Mouse (Mus musculus): Measurements from ENCODE around the gene Tcf12. TPM values are rescaled to one million over a fixed set of nuclear protein-coding genes. Genes with fewer than 3 reads are reported as not detected.

Tcf12 gene
- total and polyA plus RNA-seq, 2 experiments, result 18.4 to 19.2 TPM

DNA sequence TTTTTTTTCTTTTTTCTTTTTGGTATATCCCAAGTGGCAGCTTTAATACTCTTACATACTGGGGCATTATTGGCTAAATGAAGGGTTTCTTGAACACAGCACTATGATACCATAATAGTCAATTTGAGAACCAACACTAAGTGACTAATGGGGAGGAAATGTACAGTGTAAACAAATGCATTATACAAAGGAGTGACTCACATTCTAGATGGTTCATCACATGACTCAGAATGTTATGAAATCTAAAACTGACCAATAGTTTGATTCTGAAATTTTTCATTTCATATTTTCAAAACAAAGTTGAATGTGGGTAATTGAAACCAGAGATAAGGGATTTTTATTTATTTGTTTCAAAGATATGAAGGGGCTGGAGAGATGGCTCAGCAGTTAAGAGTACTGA lies 169.2 kb downstream of the Tcf12 start:
- H3K27me3 ChIP-seq (ENCODE audit: control insufficient read depth, insufficient read depth, low read length), result no peaks in the 10 kb centered on the region
- no peak overlapping the region for H3K9ac ChIP-seq (ENCODE audit: low read depth, low read length)
- DNase-seq (ENCODE audit: extremely low read depth, low read depth, low spot score), result no peak
- TF ChIP-seq POLR2A (IDR thresholded peaks at IDR 0.05; ENCODE audit: extremely low read depth, insufficient read depth, low read length), result no peak
- no peak for TF ChIP-seq CTCF (IDR thresholded peaks at IDR 0.05; ENCODE audit: low read depth, low read length)
- H3K4me3 ChIP-seq (ENCODE audit: insufficient read depth, low read depth, low read length), result no peak overlapping the region
- H3K27ac ChIP-seq (replicated peaks; ENCODE audit: insufficient read depth, low read depth, low read length), result no peak overlapping the region
- no peaks in the 10 kb centered on the region; the same call in 1 of the 2 replicates for H3K4me1 ChIP-seq (ENCODE audit: control insufficient read depth, insufficient read depth, low read length)
- H3K79me2 ChIP-seq (ENCODE audit: control insufficient read depth, insufficient read depth, low read length), result no peaks in the 10 kb centered on the region
- H3K36me3 ChIP-seq (ENCODE audit: control insufficient read depth, insufficient read depth, low read length), result no peaks in the 10 kb centered on the region

DNA sequence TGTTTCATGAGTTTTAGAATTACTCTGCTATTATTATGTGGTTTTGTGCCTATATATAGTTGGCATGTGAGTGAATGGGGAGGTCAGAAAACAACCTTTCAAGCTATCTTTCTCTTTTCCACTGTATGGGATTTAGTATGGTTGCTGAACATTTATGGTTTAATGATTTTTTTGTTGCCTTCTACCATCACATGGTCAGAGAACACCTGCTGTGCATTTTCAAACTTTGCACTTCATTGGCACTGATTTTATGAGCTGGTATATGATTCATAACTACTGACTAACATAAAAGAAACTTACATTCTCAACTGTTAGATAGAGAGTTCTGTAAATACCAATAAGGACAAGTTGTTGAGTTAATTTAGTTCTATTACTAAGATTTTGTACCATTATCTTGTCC lies 171.7 kb downstream of the Tcf12 start:
- Histone ChIP-seq H3K27ac (replicated peaks; ENCODE audit: insufficient read depth, low read depth, low read length) (no peak overlapping the region), H3K4me1 (ENCODE audit: control insufficient read depth, insufficient read depth, low read length) (no peaks in the 10 kb centered on the region; the same call in 1 of the 2 replicates), H3K4me3 (ENCODE audit: insufficient read depth, low read depth, low read length) (no peak overlapping the region), H3K27me3 (ENCODE audit: control insufficient read depth, insufficient read depth, low read length) (no peaks in the 10 kb centered on the region), H3K36me3 (ENCODE audit: control insufficient read depth, insufficient read depth, low read length) (no peaks in the 10 kb centered on the region), H3K9ac (ENCODE audit: low read depth, low read length) (no peak overlapping the region), H3K79me2 (ENCODE audit: control insufficient read depth, insufficient read depth, low read length) (no peaks in the 10 kb centered on the region)
- DNase-seq (ENCODE audit: extremely low read depth, low read depth, low spot score), result no peak
- TF ChIP-seq POLR2A (IDR thresholded peaks at IDR 0.05; ENCODE audit: extremely low read depth, insufficient read depth, low read length), result no peak
- TF ChIP-seq CTCF (IDR thresholded peaks at IDR 0.05; ENCODE audit: low read depth, low read length), result no peak

- WGBS, result 85% methylated on average over 1 of the region's 1 CpGs
- H3K36me3 ChIP-seq (ENCODE audit: control insufficient read depth, insufficient read depth, low read length), result no peaks in the 10 kb centered on the region
- H3K4me3 ChIP-seq (ENCODE audit: insufficient read depth, low read depth, low read length), result no peak overlapping the region
- no peak overlapping the region for H3K9ac ChIP-seq (ENCODE audit: low read depth, low read length)
- H3K27ac ChIP-seq (replicated peaks; ENCODE audit: insufficient read depth, low read depth, low read length), result no peak overlapping the region
- no peak for TF ChIP-seq POLR2A (IDR thresholded peaks at IDR 0.05; ENCODE audit: extremely low read depth, insufficient read depth, low read length)
- TF ChIP-seq CTCF (IDR thresholded peaks at IDR 0.05; ENCODE audit: low read depth, low read length), result no peak
- no peaks in the 10 kb centered on the region for H3K79me2 ChIP-seq (ENCODE audit: control insufficient read depth, insufficient read depth, low read length)
- no peaks in the 10 kb centered on the region; the same call in 1 of the 2 replicates for H3K4me1 ChIP-seq (ENCODE audit: control insufficient read depth, insufficient read depth, low read length)
- no peak for DNase-seq (ENCODE audit: extremely low read depth, low read depth, low spot score)
- H3K27me3 ChIP-seq (ENCODE audit: control insufficient read depth, insufficient read depth, low read length), result no peaks in the 10 kb centered on the region
Measured at GRCm38 (mm10) chr9:71936199-71936598, 175.5 kb downstream of the Tcf12 start.

DNA sequence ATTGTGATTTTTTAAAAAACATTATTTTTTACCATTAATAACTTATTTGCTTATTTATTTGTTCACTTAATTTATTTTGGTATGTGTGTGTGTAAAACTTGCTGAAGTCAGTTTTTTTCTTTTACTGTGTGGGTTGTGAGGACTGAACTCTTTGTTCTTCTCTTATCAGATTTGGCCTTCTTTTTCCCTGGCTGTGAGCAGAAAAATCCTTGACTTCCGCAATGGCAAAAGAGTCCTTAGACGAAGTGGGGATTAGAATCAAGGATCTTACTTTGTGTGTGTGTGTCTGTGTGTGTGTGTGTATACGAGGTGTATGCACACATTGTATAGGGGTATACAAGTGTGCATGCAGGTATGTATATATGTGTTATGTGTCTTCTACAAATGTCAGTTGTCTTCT lies 176.8 kb downstream of the Tcf12 start:
- Histone ChIP-seq H3K79me2 (ENCODE audit: control insufficient read depth, insufficient read depth, low read length) (no peaks in the 10 kb centered on the region), H3K4me3 (ENCODE audit: insufficient read depth, low read depth, low read length) (no peak overlapping the region), H3K27me3 (ENCODE audit: control insufficient read depth, insufficient read depth, low read length) (no peaks in the 10 kb centered on the region), H3K36me3 (ENCODE audit: control insufficient read depth, insufficient read depth, low read length) (no peaks in the 10 kb centered on the region), H3K9ac (ENCODE audit: low read depth, low read length) (no peak overlapping the region), H3K4me1 (ENCODE audit: control insufficient read depth, insufficient read depth, low read length) (no peaks in the 10 kb centered on the region; the same call in 1 of the 2 replicates), H3K27ac (replicated peaks; ENCODE audit: insufficient read depth, low read depth, low read length) (no peak overlapping the region)
- TF ChIP-seq POLR2A (IDR thresholded peaks at IDR 0.05; ENCODE audit: extremely low read depth, insufficient read depth, low read length) (no peak), CTCF (IDR thresholded peaks at IDR 0.05; ENCODE audit: low read depth, low read length) (no peak)
- DNase-seq (ENCODE audit: extremely low read depth, low read depth, low spot score), result no peak
- WGBS, result 54% methylated on average over 3 of the region's 3 CpGs

- H3K36me3 ChIP-seq (ENCODE audit: control insufficient read depth, insufficient read depth, low read length), result no peaks in the 10 kb centered on the region
- no peak overlapping the region for H3K27ac ChIP-seq (replicated peaks; ENCODE audit: insufficient read depth, low read depth, low read length)
- no peaks in the 10 kb centered on the region for H3K27me3 ChIP-seq (ENCODE audit: control insufficient read depth, insufficient read depth, low read length)
- H3K4me1 ChIP-seq (ENCODE audit: control insufficient read depth, insufficient read depth, low read length), result no peaks in the 10 kb centered on the region
- no peaks in the 10 kb centered on the region for H3K79me2 ChIP-seq (ENCODE audit: control insufficient read depth, insufficient read depth, low read length)
- TF ChIP-seq CTCF (IDR thresholded peaks at IDR 0.05; ENCODE audit: low read depth, low read length), result no peak
- TF ChIP-seq POLR2A (IDR thresholded peaks at IDR 0.05; ENCODE audit: extremely low read depth, insufficient read depth, low read length), result no peak
- no peak overlapping the region for H3K4me3 ChIP-seq (ENCODE audit: insufficient read depth, low read depth, low read length)
- DNase-seq (ENCODE audit: extremely low read depth, low read depth, low spot score), result no peak
- H3K9ac ChIP-seq (ENCODE audit: low read depth, low read length), result no peak overlapping the region
Measured at GRCm38 (mm10) chr9:71931965-71932364, 179.7 kb downstream of the Tcf12 start.

GRCm38 (mm10) chr9:71931358-71931715 lies 180.3 kb downstream of the Tcf12 start:
- Histone ChIP-seq H3K27me3 (ENCODE audit: control insufficient read depth, insufficient read depth, low read length) (no peaks in the 10 kb centered on the region), H3K36me3 (ENCODE audit: control insufficient read depth, insufficient read depth, low read length) (no peaks in the 10 kb centered on the region), H3K4me3 (ENCODE audit: insufficient read depth, low read depth, low read length) (no peak overlapping the region), H3K4me1 (ENCODE audit: control insufficient read depth, insufficient read depth, low read length) (no peaks in the 10 kb centered on the region), H3K79me2 (ENCODE audit: control insufficient read depth, insufficient read depth, low read length) (no peaks in the 10 kb centered on the region), H3K9ac (ENCODE audit: low read depth, low read length) (no peak overlapping the region), H3K27ac (replicated peaks; ENCODE audit: insufficient read depth, low read depth, low read length) (no peak overlapping the region)
- 80% methylated on average over 8 of the region's 8 CpGs for WGBS
- DNase-seq (ENCODE audit: extremely low read depth, low read depth, low spot score), result no peak
- TF ChIP-seq CTCF (IDR thresholded peaks at IDR 0.05; ENCODE audit: low read depth, low read length), result no peak
- TF ChIP-seq POLR2A (IDR thresholded peaks at IDR 0.05; ENCODE audit: extremely low read depth, insufficient read depth, low read length), result no peak
